Mouse (Mus musculus) embryonic fibroblast, embryonic 13.5 days (primary cell): Measurements from ENCODE around the gene Dffa.

Experiments used
- CTCF ChIP-seq: IDR thresholded peaks from 2 replicates; pipeline ENCODE4 v1.5.1; 2011; ENCODE audit warnings: mild to moderate bottlenecking, control low read depth, low read length, moderate library complexity, borderline replicate concordance; ENCODE audit not compliant: insufficient read depth
- POLR2A ChIP-seq: IDR thresholded peaks from 2 replicates; pipeline ENCODE4 v1.6.1; 2011; ENCODE audit warnings: low read depth, mild to moderate bottlenecking, control low read depth, low read length, moderate library complexity

DNA sequence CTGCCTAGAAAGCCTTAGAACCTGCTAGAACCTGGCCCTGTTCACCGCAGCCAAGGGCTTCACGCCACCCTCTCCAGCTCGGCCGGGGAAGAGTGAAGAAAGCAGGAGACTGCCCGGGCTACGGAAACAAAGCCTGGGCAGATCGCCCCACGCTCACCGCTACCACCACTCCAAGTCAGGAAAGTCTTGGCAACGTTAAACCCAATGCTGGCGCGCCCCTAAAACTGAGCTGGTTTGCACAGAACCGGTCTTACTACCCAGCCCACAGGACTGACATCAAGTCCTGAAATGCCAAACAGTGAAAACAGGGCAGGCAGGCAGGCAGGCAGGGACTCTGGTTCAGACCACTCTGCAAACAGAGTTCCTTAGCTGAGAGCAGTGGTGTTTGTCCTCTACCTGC is 28.9 kb upstream of the Dffa start:
- TF ChIP-seq POLR2A (no peak), CTCF (no peak)
